Mouse (Mus musculus) large intestine, adult 2 months (tissue): ENCODE measurements around the gene Vav3. TPM values are rescaled to one million over a fixed set of nuclear protein-coding genes. Genes with fewer than 3 reads are reported as not detected.

Source experiments
- polyA plus RNA-seq: library from polyadenylated mRNA; depleted of rRNA; stranded (reverse); fragments of >200 nt; gene quantifications from 2 replicates; pipeline ENCODE4 v1.2.3, GENCODE M21; 2012; rRNA removed

Gene Vav3
- polyA plus RNA-seq, 1 experiment = 1.3 TPM

Other genes with a start within 250 kb of the Vav3 start
- 32.6 and 55.8 TPM in 2 replicates for gene Slc25a24, start 217.5 kb upstream of the Vav3 start, polyA plus RNA-seq